Mouse (Mus musculus) CH12.LX (cell line): Measurements from ENCODE around the gene Hbq1b. TPM values are rescaled to one million over a fixed set of nuclear protein-coding genes. Genes with fewer than 3 reads are reported as not detected.

Experiments
- DNase-seq: peaks from one replicate; pipeline ENCODE4 v3.0.0-alpha.2; 2013; ENCODE audit errors: extremely low read depth
- H3K27ac ChIP-seq: 2 replicates; pipeline ENCODE4 v1.5.1; 2012; ENCODE audit warnings: low read depth, mild to moderate bottlenecking, control low read depth, moderate library complexity; ENCODE audit not compliant: insufficient read depth
- H3K27me3 ChIP-seq: replicated peaks from 2 replicates; pipeline ENCODE3; 2012; ENCODE audit warnings: inconsistent platforms
- H3K36me3 ChIP-seq, 2 experiments: replicated peaks in 1 of 2; 2 replicates each; pipeline versions ENCODE3 to v1.6.1; 2012; ENCODE audit warnings: inconsistent platforms in 1 of 2, low read length in 1 of 2, mild to moderate bottlenecking in 1 of 2, mixed read lengths in 1 of 2, moderate library complexity in 1 of 2; ENCODE audit not compliant: control insufficient read depth in 1 of 2, insufficient read depth in 1 of 2
- H3K4me1 ChIP-seq, 2 experiments: 2 replicates each; pipeline ENCODE4 v1.6.1; 2012; ENCODE audit warnings: inconsistent platforms in 1 of 2, moderate library complexity in 1 of 2; ENCODE audit not compliant: insufficient read depth in 2 of 2, control insufficient read depth in 1 of 2
- H3K4me2 ChIP-seq: 2 replicates; pipeline ENCODE4 v1.6.1; 2012; ENCODE audit warnings: low read depth, mild to moderate bottlenecking, control low read depth; ENCODE audit not compliant: poor library complexity, insufficient read depth, severe bottlenecking
- H3K4me3 ChIP-seq, 3 experiments: fragments of 150-350 bp in 1 of 3; sonication (generic) in 1 of 3; replicated peaks in 1 of 3; 2 replicates each; pipeline versions ENCODE3 to v1.5.1; 2011 to 2012; ENCODE audit warnings: low read depth in 2 of 3, low read length in 2 of 3, mild to moderate bottlenecking in 2 of 3, moderate library complexity in 2 of 3, control low read depth in 1 of 3, improper control_type of control experiment in 1 of 3, inconsistent platforms in 1 of 3, mixed read lengths in 1 of 3; ENCODE audit not compliant: poor library complexity in 1 of 3
- H3K79me2 ChIP-seq: replicated peaks from 2 replicates; pipeline ENCODE4 v1.6.1; 2012; ENCODE audit warnings: mild to moderate bottlenecking, moderate library complexity; ENCODE audit not compliant: control insufficient read depth, poor library complexity, insufficient read depth, severe bottlenecking; ENCODE audit errors: extremely low read depth
- H3K9ac ChIP-seq: 2 replicates; pipeline ENCODE4 v1.6.1; 2012; ENCODE audit warnings: low read depth, mild to moderate bottlenecking, control low read depth, moderate library complexity; ENCODE audit not compliant: insufficient read depth
- H3K9me3 ChIP-seq: replicated peaks from 2 replicates; pipeline ENCODE3; 2012; ENCODE audit warnings: low read length, inconsistent platforms, mixed read lengths
- BHLHE40 ChIP-seq: IDR thresholded peaks from 2 replicates; pipeline ENCODE4 v1.6.1; 2011; ENCODE audit warnings: mild to moderate bottlenecking, low read depth, low read length, improper control_type of control experiment
- HCFC1 ChIP-seq: IDR thresholded peaks from 2 replicates; pipeline ENCODE4 v1.6.1; 2012; ENCODE audit warnings: low read depth, mild to moderate bottlenecking, inconsistent platforms, low read length, improper control_type of control experiment
- JUND ChIP-seq: conservative IDR thresholded peaks from 2 replicates; pipeline ENCODE4 v1.6.1; 2011; ENCODE audit warnings: low read depth, low read length, improper control_type of control experiment
- MAFK ChIP-seq: IDR thresholded peaks from 2 replicates; pipeline ENCODE4 v1.6.1; 2011; ENCODE audit warnings: low read length, improper control_type of control experiment; ENCODE audit not compliant: insufficient replicate concordance
- NRF1 ChIP-seq: IDR thresholded peaks from 2 replicates; pipeline ENCODE4 v1.6.1; 2014; ENCODE audit warnings: low read depth, mild to moderate bottlenecking, inconsistent platforms, low read length, improper control_type of control experiment, moderate library complexity
- POLR2A ChIP-seq: IDR thresholded peaks from 2 replicates; pipeline ENCODE4 v1.6.1; 2011; ENCODE audit warnings: low read depth, mild to moderate bottlenecking, improper control_type of control experiment, low read length
- POLR2AphosphoS2 ChIP-seq: IDR thresholded peaks from 2 replicates; pipeline ENCODE4 v1.6.1; 2011; ENCODE audit warnings: low read depth, low read length, improper control_type of control experiment
- RCOR1 ChIP-seq: conservative IDR thresholded peaks from 2 replicates; pipeline ENCODE4 v1.6.1; 2012; ENCODE audit warnings: low read depth, mild to moderate bottlenecking, inconsistent platforms, low read length, improper control_type of control experiment
- SMC3 ChIP-seq: IDR thresholded peaks from 2 replicates; pipeline ENCODE4 v1.6.1; 2011; ENCODE audit warnings: low read depth, low read length, improper control_type of control experiment
- ZC3H11A ChIP-seq: IDR thresholded peaks from 2 replicates; pipeline ENCODE4 v1.6.1; 2012; ENCODE audit warnings: low read depth, mild to moderate bottlenecking, inconsistent platforms, low read length, improper control_type of control experiment
- ZKSCAN1 ChIP-seq: IDR thresholded peaks from 2 replicates; pipeline ENCODE4 v1.6.1; 2012; ENCODE audit warnings: low read depth, inconsistent platforms, low read length, improper control_type of control experiment, borderline replicate concordance
- dilution Hi-C: fragments of 300-500 bp; cut with MboI; formaldehyde crosslinking; loops from 2 replicates; pipeline ENCODE4 v1.14.3; 2020; ENCODE audit warnings: low sequenced_read_pairs; ENCODE audit not compliant: extremely low pct_unique_long_range_greater_than_20kb, extremely low pct_ligation_motif_present
- in situ Hi-C: fragments of 300-500 bp; cut with MboI; formaldehyde crosslinking; loops from 3 replicates; pipeline ENCODE4 v1.14.3; 2019; ENCODE audit warnings: low sequenced_read_pairs, low pct_ligation_motif_present, low pct_unique_long_range_greater_than_20kb, mixed read lengths
- polyA plus RNA-seq: library from polyadenylated mRNA; unstranded; fragments of >175 nt; gene quantifications from 2 replicates; pipeline ENCODE4 v1.2.1, GENCODE M21; 2012; ENCODE audit warnings: low read depth; ENCODE audit not compliant: insufficient read length
- total RNA-seq, 2 experiments: library from RNA; depleted of rRNA; stranded (reverse); fragments of 300-350 nt in 1 of 2; fragments of >200 nt in 1 of 2; gene quantifications; 2 replicates each; pipeline ENCODE4 v1.2.3; 2012 to 2014

Hbq1b gene
- total and polyA plus RNA-seq, 3 experiments: not detected

DNA sequence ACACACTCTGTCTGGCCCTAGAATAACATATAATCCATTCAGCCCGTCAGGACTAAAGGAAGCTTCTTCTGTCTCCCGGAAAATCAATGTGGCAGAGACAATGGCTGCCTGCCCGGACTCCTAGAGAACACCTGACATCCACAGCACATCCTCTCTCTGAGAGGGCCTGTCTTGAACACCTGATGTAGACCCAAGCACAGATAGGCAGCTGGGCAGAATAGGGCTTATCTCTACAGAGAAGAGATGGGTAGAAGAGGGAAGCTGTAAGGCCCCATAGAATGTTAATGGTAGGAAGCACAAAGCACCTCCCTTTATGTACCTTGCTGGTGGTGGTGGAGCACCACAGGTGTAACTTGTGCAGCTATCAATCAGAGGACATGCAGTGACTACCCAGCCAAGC, 44.6 kb upstream of the Hbq1b start:
- H3K9me3 ChIP-seq: no peaks in the 10 kb centered on the region
- H3K79me2 ChIP-seq: no peaks in the 10 kb centered on the region
- H3K4me3 ChIP-seq: no peak overlapping the region
- H3K27ac ChIP-seq: no peak overlapping the region
- no peak overlapping the region for H3K9ac ChIP-seq
- in situ Hi-C loops: no loop called here
- dilution Hi-C loops: no loop called here
- H3K27me3 ChIP-seq: no peaks in the 10 kb centered on the region
- H3K36me3 ChIP-seq: peaks cover 66 to 91% of the 10 kb centered on the region in 2 experiments
- no peak for DNase-seq
- TF ChIP-seq JUND: no peak
- no peak for TF ChIP-seq RCOR1
- TF ChIP-seq POLR2AphosphoS2: no peak
- TF ChIP-seq BHLHE40: no peak
- TF ChIP-seq ZKSCAN1: no peak
- TF ChIP-seq POLR2A: no peak
- peaks cover 10 to 52% of the 10 kb centered on the region in 2 experiments for H3K4me1 ChIP-seq
- no peak overlapping the region for H3K4me2 ChIP-seq

- H3K27ac ChIP-seq: no peak overlapping the region
- dilution Hi-C loops: no loop called here
These were observed 43.4 kb upstream of the Hbq1b start for GRCm38 (mm10) chr11:32243205-32243955.

DNA sequence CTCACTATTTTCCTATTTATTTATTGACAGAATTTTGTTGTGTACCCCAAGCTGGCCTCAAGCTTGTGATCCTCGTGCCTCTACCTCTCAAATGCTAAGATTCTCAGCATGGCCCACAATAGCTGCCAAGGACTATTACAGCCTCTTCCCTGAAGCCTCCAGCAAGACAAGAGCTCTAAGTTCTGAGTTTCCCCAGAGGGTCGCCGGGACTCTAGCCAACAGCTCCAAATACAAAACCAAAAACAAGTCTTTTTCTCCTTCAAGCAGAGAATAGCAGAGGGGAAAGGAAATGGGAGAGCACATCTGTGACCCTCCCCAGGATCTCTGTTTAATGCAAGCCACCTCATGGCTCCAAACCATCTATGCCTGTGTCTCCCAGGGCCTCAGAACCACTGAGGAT, 42.7 kb upstream of the Hbq1b start:
- dilution Hi-C loops (no loop called here), in situ Hi-C loops (no loop called here)
- H3K27ac ChIP-seq: no peak overlapping the region
- no peaks in the 10 kb centered on the region for H3K79me2 ChIP-seq
- H3K4me2 ChIP-seq: no peak overlapping the region
- H3K36me3 ChIP-seq: peaks cover 65 to 95% of the 10 kb centered on the region in 2 experiments
- H3K27me3 ChIP-seq: no peaks in the 10 kb centered on the region
- TF ChIP-seq HCFC1 (no peak), SMC3 (no peak), NRF1 (no peak)
- no peak overlapping the region for H3K4me3 ChIP-seq
- no peak overlapping the region for H3K9ac ChIP-seq
- H3K4me1 ChIP-seq: peaks cover 0 to 48% of the 10 kb centered on the region in 2 experiments; a peak in 2 of 4 replicates
- no peaks in the 10 kb centered on the region for H3K9me3 ChIP-seq
- DNase-seq: no peak

More at GRCm38 (mm10) chr11:32243205-32243955, 43.4 kb upstream of the Hbq1b start:
- no peaks in the 10 kb centered on the region for H3K27me3 ChIP-seq
- H3K4me2 ChIP-seq: no peak overlapping the region
- H3K4me3 ChIP-seq: no peak overlapping the region
- no peak overlapping the region for H3K9ac ChIP-seq
- peaks cover 0 to 52% of the 10 kb centered on the region in 2 experiments; a peak in 2 of 4 replicates for H3K4me1 ChIP-seq
- in situ Hi-C loops: no loop called here
- DNase-seq: no peak
- TF ChIP-seq MAFK (peak; percentile 64), ZC3H11A (no peak)
- H3K9me3 ChIP-seq: no peaks in the 10 kb centered on the region
- H3K36me3 ChIP-seq: peaks cover 70 to 96% of the 10 kb centered on the region in 2 experiments
- no peaks in the 10 kb centered on the region for H3K79me2 ChIP-seq
